Mouse (Mus musculus) kidney, embryonic 15.5 days (tissue): Measurements from ENCODE around the gene Gstp3. TPM values are rescaled to one million over a fixed set of nuclear protein-coding genes. Genes with fewer than 3 reads are reported as not detected.
A peak's percentile ranks its signal among the peaks of the same experiment; 100 is the strongest.
"Not testable (repeated sequence)": the region's sequence is repeated elsewhere in the genome, so short reads cannot be mapped to it uniquely, and the experiment has no call there.

Experiments
- ATAC-seq: fragments of 200-750 bp; cut with Nextera tagmentation; replicated peaks from 2 replicates; pipeline ENCODE4 v1.8.0; 2017; ENCODE audit warnings: moderate TSS enrichment; ENCODE audit not compliant: low FRiP score
- H3K27ac ChIP-seq: fragments of 300-500 bp; sonication (generic); 2 replicates; pipeline ENCODE4 v1.5.1; 2015; ENCODE audit warnings: mild to moderate bottlenecking, inconsistent platforms
- H3K27me3 ChIP-seq: fragments of 300-500 bp; sonication (generic); 2 replicates; pipeline ENCODE4 v1.6.1; 2015; ENCODE audit warnings: inconsistent platforms
- H3K36me3 ChIP-seq: fragments of 300-500 bp; sonication (generic); 2 replicates; pipeline ENCODE4 v1.6.1; 2015; ENCODE audit warnings: inconsistent platforms
- H3K4me1 ChIP-seq: fragments of 300-500 bp; sonication (generic); 2 replicates; pipeline ENCODE4 v1.6.1; 2015; ENCODE audit warnings: inconsistent platforms
- H3K4me2 ChIP-seq: fragments of 300-500 bp; sonication (generic); 2 replicates; pipeline ENCODE4 v1.6.1; 2015; ENCODE audit warnings: moderate library complexity, mild to moderate bottlenecking, inconsistent platforms
- H3K4me3 ChIP-seq: fragments of 300-500 bp; sonication (generic); replicated peaks from 2 replicates; pipeline ENCODE4 v1.5.1; 2015; ENCODE audit warnings: mild to moderate bottlenecking, inconsistent platforms
- H3K9ac ChIP-seq: fragments of 300-500 bp; sonication (generic); 2 replicates; pipeline ENCODE4 v1.6.1; 2015; ENCODE audit warnings: mild to moderate bottlenecking, inconsistent platforms
- H3K9me3 ChIP-seq: fragments of 300-500 bp; sonication (generic); replicated peaks from 2 replicates; pipeline ENCODE4 v1.6.1; 2016; ENCODE audit warnings: inconsistent platforms
- WGBS: fragments of 180-500 bp; shearing (Covaris S2); methylation state at CpG from one replicate; pipeline ENCODE4 v1.1.7; 2015; ENCODE audit warnings: mixed read lengths; 5-methylcytosine and 5-hydroxymethylcytosine counted together
- polyA plus RNA-seq: library from polyadenylated mRNA; unstranded; fragments of >200 nt; fragmentation: Nextera tagmentation; extraction: Ambion mirVana; gene quantifications from 2 replicates; pipeline ENCODE4 v1.2.1, GENCODE M21; 2015

Gstp3 gene
- polyA plus RNA-seq, 1 experiment from 2014 or later: 1.4 TPM

- ATAC-seq: no peak
- 79% methylated on average over 8 of the region's 8 CpGs for WGBS
- Histone ChIP-seq H3K9ac (no peak overlapping the region), H3K4me3 (no peak overlapping the region), H3K27me3 (no peaks in the 10 kb centered on the region), H3K27ac (no peak overlapping the region), H3K4me1 (peaks cover 8% of the 10 kb centered on the region; the same call in 1 of the 2 replicates), H3K4me2 (no peak overlapping the region), H3K36me3 (no peaks in the 10 kb centered on the region), H3K9me3 (no peaks in the 10 kb centered on the region)
These were observed 12.5 kb downstream of the Gstp3 start for GRCm38 (mm10) chr19:4046866-4047254.

GRCm38 (mm10) chr19:4045966-4046865, 13.2 kb downstream of the Gstp3 start, which contains the start of gene Gstp2:
TSS of gene Gstp2 (minus strand) at chr19:4046023.
- H3K9me3 ChIP-seq: no peaks in the 10 kb centered on the region
- peak; percentile 58; the same call in 1 of the 2 replicates for ATAC-seq
- 0 out of 2 replicates have a peak within 1 kb of the TSS, but pooled peaks have one; percentile 1 for H3K4me3 ChIP-seq
- H3K4me1 ChIP-seq: peaks cover 8% of the 10 kb centered on the region; the same call in 1 of the 2 replicates
- H3K27me3 ChIP-seq: no peaks in the 10 kb centered on the region
- no peaks in the 10 kb centered on the region for H3K36me3 ChIP-seq
- peak within 1 kb of the TSS; percentile 40 for H3K4me2 ChIP-seq
- no peak within 1 kb of the TSS for H3K9ac ChIP-seq
- H3K27ac ChIP-seq: peak within 1 kb of the TSS; percentile 48
- 53% methylated on average over 16 of the region's 16 CpGs for WGBS

GRCm38 (mm10) chr19:4044109-4044508, 15.3 kb downstream of the Gstp3 start:
- not testable (repeated sequence) for H3K36me3 ChIP-seq, H3K4me3 ChIP-seq, H3K4me1 ChIP-seq, H3K4me2 ChIP-seq, H3K27me3 ChIP-seq, H3K27ac ChIP-seq, ATAC-seq, H3K9ac ChIP-seq, H3K9me3 ChIP-seq
- 89% methylated on average over 5 of the region's 5 CpGs for WGBS

- Histone ChIP-seq H3K9ac (no peak overlapping the region), H3K27ac (no peak overlapping the region), H3K4me1 (peaks cover 16% of the 10 kb centered on the region; the same call in 1 of the 2 replicates), H3K27me3 (no peaks in the 10 kb centered on the region), H3K36me3 (no peaks in the 10 kb centered on the region), H3K9me3 (no peaks in the 10 kb centered on the region), H3K4me3 (no peak overlapping the region), H3K4me2 (no peak overlapping the region)
- no peak for ATAC-seq
- WGBS: 64% methylated on average over 14 of the region's 14 CpGs
These were observed 17.2 kb downstream of the Gstp3 start for GRCm38 (mm10) chr19:4042124-4042523.

GRCm38 (mm10) chr19:4041500-4041899, 17.9 kb downstream of the Gstp3 start:
- WGBS: 81% methylated on average over 3 of the region's 4 CpGs
- ATAC-seq, H3K36me3 ChIP-seq, H3K27ac ChIP-seq, H3K9me3 ChIP-seq, H3K4me3 ChIP-seq, H3K9ac ChIP-seq, H3K27me3 ChIP-seq, H3K4me2 ChIP-seq: not testable (repeated sequence)
- H3K4me1 ChIP-seq: peaks cover 20% of the 10 kb centered on the region

- 83% methylated on average over 5 of the region's 5 CpGs for WGBS
These were observed 18.4 kb downstream of the Gstp3 start for GRCm38 (mm10) chr19:4040941-4041340.

GRCm38 (mm10) chr19:4037788-4038232, 21.6 kb downstream of the Gstp3 start, which contains the start of gene Gstp1:
TSS of gene Gstp1 (minus strand) at chr19:4037985.
- peaks cover 24% of the 10 kb centered on the region for H3K4me1 ChIP-seq
- peak; percentile 87 for ATAC-seq
- H3K9ac ChIP-seq: peak within 1 kb of the TSS; percentile 66
- H3K4me2 ChIP-seq: peak within 1 kb of the TSS; percentile 76
- no peaks in the 10 kb centered on the region for H3K9me3 ChIP-seq
- no peaks in the 10 kb centered on the region for H3K27me3 ChIP-seq
- H3K27ac ChIP-seq: peak within 1 kb of the TSS; percentile 83
- H3K4me3 ChIP-seq: peak within 1 kb of the TSS; percentile 66
- WGBS: 0% methylated on average over 26 of the region's 26 CpGs
- H3K36me3 ChIP-seq: peaks cover 10% of the 10 kb centered on the region

More at GRCm38 (mm10) chr19:4040941-4041340, 18.4 kb downstream of the Gstp3 start:
- ATAC-seq, H3K27ac ChIP-seq, H3K4me2 ChIP-seq, H3K4me3 ChIP-seq, H3K9ac ChIP-seq, H3K27me3 ChIP-seq, H3K9me3 ChIP-seq, H3K36me3 ChIP-seq: not testable (repeated sequence)
- peaks cover 21% of the 10 kb centered on the region for H3K4me1 ChIP-seq

GRCm38 (mm10) chr19:4037154-4037787, 22.1 kb downstream of the Gstp3 start:
- peak overlapping the region; percentile 76 for H3K4me2 ChIP-seq
- peak overlapping the region; percentile 66 for H3K9ac ChIP-seq
- WGBS: 23% methylated on average over 7 of the region's 8 CpGs
- 0 out of 2 replicates have a peak, but pooled peaks have one; percentile 31 for ATAC-seq
- H3K27me3 ChIP-seq, H3K36me3 ChIP-seq, H3K9me3 ChIP-seq: not testable (repeated sequence)
- peak overlapping the region; percentile 83 for H3K27ac ChIP-seq
- H3K4me1 ChIP-seq: peaks cover 24% of the 10 kb centered on the region
- H3K4me3 ChIP-seq: peak overlapping the region; percentile 66

- ATAC-seq: 0 out of 2 replicates have a peak, but pooled peaks have one; percentile 50
- Histone ChIP-seq H3K4me3 (peak overlapping the region; percentile 17; the same call in 1 of the 2 replicates), H3K36me3 (peaks cover 10% of the 10 kb centered on the region), H3K27me3 (no peaks in the 10 kb centered on the region), H3K27ac (no peak overlapping the region), H3K9ac (peak overlapping the region; percentile 17; the same call in 1 of the 2 replicates), H3K4me1 (peaks cover 24% of the 10 kb centered on the region), H3K9me3 (no peaks in the 10 kb centered on the region), H3K4me2 (peak overlapping the region; percentile 43)
- WGBS: 67% methylated on average over 12 of the region's 12 CpGs
These were observed 22.9 kb downstream of the Gstp3 start for GRCm38 (mm10) chr19:4036327-4037045.

GRCm38 (mm10) chr19:4033742-4034141, 25.6 kb downstream of the Gstp3 start:
- H3K27ac ChIP-seq: no peak overlapping the region
- WGBS: 67% methylated on average over 5 of the region's 5 CpGs
- H3K36me3 ChIP-seq: peaks cover 10% of the 10 kb centered on the region
- no peaks in the 10 kb centered on the region for H3K9me3 ChIP-seq
- no peak overlapping the region for H3K4me2 ChIP-seq
- ATAC-seq: no peak
- H3K9ac ChIP-seq: no peak overlapping the region
- H3K4me1 ChIP-seq: peaks cover 24% of the 10 kb centered on the region
- no peak overlapping the region for H3K4me3 ChIP-seq
- no peaks in the 10 kb centered on the region for H3K27me3 ChIP-seq

GRCm38 (mm10) chr19:4033298-4033697, 26.1 kb downstream of the Gstp3 start:
- Histone ChIP-seq H3K4me2 (no peak overlapping the region), H3K9me3 (no peaks in the 10 kb centered on the region), H3K9ac (no peak overlapping the region), H3K27me3 (no peaks in the 10 kb centered on the region), H3K36me3 (peaks cover 10% of the 10 kb centered on the region), H3K4me1 (peaks cover 22% of the 10 kb centered on the region), H3K27ac (no peak overlapping the region), H3K4me3 (no peak overlapping the region)
- 68% methylated on average over 3 of the region's 3 CpGs for WGBS
- ATAC-seq: no peak
